Mouse (Mus musculus): ENCODE measurements around the gene Hyls1. TPM values are rescaled to one million over a fixed set of nuclear protein-coding genes. Genes with fewer than 3 reads are reported as not detected.
"Not testable (repeated sequence)": the region's sequence is repeated elsewhere in the genome, so short reads cannot be mapped to it uniquely, and the experiment has no call there.

The Hyls1 gene
- polyA plus RNA-seq (2012; ENCODE audit: insufficient read depth, insufficient read length, low replicate concordance, missing spikeins) = not detected in 2 replicates

GRCm38 (mm10) chr9:35569571-35570534, at the start of gene Hyls1, which contains the start of gene Pate2:
Gene Hyls1 (minus strand): TSS chr9:35570398.
Gene Pate2 (plus strand): TSS chr9:35570284.
- TF ChIP-seq POLR2A (IDR thresholded peaks at IDR 0.05; ENCODE audit: insufficient read depth, low read depth, low read length) = peak; percentile 65
- peak; percentile 40; the same call in 1 of the 2 replicates for TF ChIP-seq CTCF (IDR thresholded peaks at IDR 0.05; ENCODE audit: insufficient read depth, low read depth, low read length)
- Histone ChIP-seq H3K27ac (ENCODE audit: insufficient read depth, low read depth, low read length) (peak within 1 kb of the TSS; percentile 47), H3K4me3 (ENCODE audit: insufficient read depth, low read depth, low read length) (peak within 1 kb of the TSS; percentile 82), H3K4me1 (ENCODE audit: control insufficient read depth, insufficient read depth, low read length) (peaks cover 5% of the 10 kb centered on the region; the same call in 1 of the 2 replicates)
- 1% methylated on average over 86 of the region's 86 CpGs for WGBS

GRCm38 (mm10) chr9:35616784-35617183, 46.6 kb upstream of the Hyls1 start:
- H3K4me1 ChIP-seq (ENCODE audit: control insufficient read depth, insufficient read depth, low read length); H3K4me3 ChIP-seq (ENCODE audit: insufficient read depth, low read depth, low read length); H3K27ac ChIP-seq (ENCODE audit: insufficient read depth, low read depth, low read length): not testable (repeated sequence)
- 71% methylated on average over 2 of the region's 2 CpGs for WGBS

GRCm38 (mm10) chr9:35614005-35614404, 43.8 kb upstream of the Hyls1 start:
- WGBS = 30% methylated on average over 2 of the region's 2 CpGs
- Histone ChIP-seq H3K4me3 (ENCODE audit: insufficient read depth, low read depth, low read length) (no peak overlapping the region), H3K27ac (ENCODE audit: insufficient read depth, low read depth, low read length) (no peak overlapping the region), H3K4me1 (ENCODE audit: control insufficient read depth, insufficient read depth, low read length) (no peaks in the 10 kb centered on the region)
- TF ChIP-seq CTCF (IDR thresholded peaks at IDR 0.05; ENCODE audit: insufficient read depth, low read depth, low read length) (no peak), POLR2A (IDR thresholded peaks at IDR 0.05; ENCODE audit: insufficient read depth, low read depth, low read length) (no peak)

GRCm38 (mm10) chr9:35611841-35612240, 41.6 kb upstream of the Hyls1 start, which contains the start of gene Pate4:
Gene Pate4 (minus strand): TSS chr9:35611941.
- 94% methylated on average over 1 of the region's 1 CpGs for WGBS
- H3K4me3 ChIP-seq (ENCODE audit: insufficient read depth, low read depth, low read length) = no peak within 1 kb of the TSS
- H3K4me1 ChIP-seq (ENCODE audit: control insufficient read depth, insufficient read depth, low read length) = no peaks in the 10 kb centered on the region
- TF ChIP-seq POLR2A (IDR thresholded peaks at IDR 0.05; ENCODE audit: insufficient read depth, low read depth, low read length) (no peak), CTCF (IDR thresholded peaks at IDR 0.05; ENCODE audit: insufficient read depth, low read depth, low read length) (no peak)
- no peak within 1 kb of the TSS for H3K27ac ChIP-seq (ENCODE audit: insufficient read depth, low read depth, low read length)

- H3K4me3 ChIP-seq (ENCODE audit: insufficient read depth, low read depth, low read length) = no peak overlapping the region
- TF ChIP-seq POLR2A (IDR thresholded peaks at IDR 0.05; ENCODE audit: insufficient read depth, low read depth, low read length) = no peak
- TF ChIP-seq CTCF (IDR thresholded peaks at IDR 0.05; ENCODE audit: insufficient read depth, low read depth, low read length) = no peak
- H3K4me1 ChIP-seq (ENCODE audit: control insufficient read depth, insufficient read depth, low read length) = no peaks in the 10 kb centered on the region
- H3K27ac ChIP-seq (ENCODE audit: insufficient read depth, low read depth, low read length) = no peak overlapping the region
- 50% methylated on average over 8 of the region's 8 CpGs for WGBS
Measured at GRCm38 (mm10) chr9:35607647-35608405, 37.6 kb upstream of the Hyls1 start.

GRCm38 (mm10) chr9:35592903-35593302, 22.7 kb upstream of the Hyls1 start:
- no peaks in the 10 kb centered on the region for H3K4me1 ChIP-seq (ENCODE audit: control insufficient read depth, insufficient read depth, low read length)
- TF ChIP-seq CTCF (IDR thresholded peaks at IDR 0.05; ENCODE audit: insufficient read depth, low read depth, low read length) = no peak
- TF ChIP-seq POLR2A (IDR thresholded peaks at IDR 0.05; ENCODE audit: insufficient read depth, low read depth, low read length) = no peak
- WGBS = 7% methylated on average over 2 of the region's 2 CpGs

GRCm38 (mm10) chr9:35587674-35588073, 17.5 kb upstream of the Hyls1 start:
- H3K27ac ChIP-seq (ENCODE audit: insufficient read depth, low read depth, low read length) = no peak overlapping the region
- 76% methylated on average over 1 of the region's 1 CpGs for WGBS
- TF ChIP-seq POLR2A (IDR thresholded peaks at IDR 0.05; ENCODE audit: insufficient read depth, low read depth, low read length) (no peak), CTCF (IDR thresholded peaks at IDR 0.05; ENCODE audit: insufficient read depth, low read depth, low read length) (no peak)
- H3K4me1 ChIP-seq (ENCODE audit: control insufficient read depth, insufficient read depth, low read length) = no peaks in the 10 kb centered on the region
- no peak overlapping the region for H3K4me3 ChIP-seq (ENCODE audit: insufficient read depth, low read depth, low read length)

More at GRCm38 (mm10) chr9:35592903-35593302, 22.7 kb upstream of the Hyls1 start:
- no peak overlapping the region for H3K27ac ChIP-seq (ENCODE audit: insufficient read depth, low read depth, low read length)
- H3K4me3 ChIP-seq (ENCODE audit: insufficient read depth, low read depth, low read length) = no peak overlapping the region

GRCm38 (mm10) chr9:35574416-35574815, 4.2 kb upstream of the Hyls1 start:
- H3K4me1 ChIP-seq (ENCODE audit: control insufficient read depth, insufficient read depth, low read length) = peaks cover 5% of the 10 kb centered on the region; the same call in 1 of the 2 replicates
- peak overlapping the region; percentile 22; the same call in 1 of the 2 replicates for H3K4me3 ChIP-seq (ENCODE audit: insufficient read depth, low read depth, low read length)
- TF ChIP-seq CTCF (IDR thresholded peaks at IDR 0.05; ENCODE audit: insufficient read depth, low read depth, low read length) (no peak), POLR2A (IDR thresholded peaks at IDR 0.05; ENCODE audit: insufficient read depth, low read depth, low read length) (no peak)
- WGBS = 8% methylated on average over 32 of the region's 32 CpGs
- no peak overlapping the region for H3K27ac ChIP-seq (ENCODE audit: insufficient read depth, low read depth, low read length)
